9 mouse cellular contexts compared by ENCODE assay signal in the genomic region with DNA sequence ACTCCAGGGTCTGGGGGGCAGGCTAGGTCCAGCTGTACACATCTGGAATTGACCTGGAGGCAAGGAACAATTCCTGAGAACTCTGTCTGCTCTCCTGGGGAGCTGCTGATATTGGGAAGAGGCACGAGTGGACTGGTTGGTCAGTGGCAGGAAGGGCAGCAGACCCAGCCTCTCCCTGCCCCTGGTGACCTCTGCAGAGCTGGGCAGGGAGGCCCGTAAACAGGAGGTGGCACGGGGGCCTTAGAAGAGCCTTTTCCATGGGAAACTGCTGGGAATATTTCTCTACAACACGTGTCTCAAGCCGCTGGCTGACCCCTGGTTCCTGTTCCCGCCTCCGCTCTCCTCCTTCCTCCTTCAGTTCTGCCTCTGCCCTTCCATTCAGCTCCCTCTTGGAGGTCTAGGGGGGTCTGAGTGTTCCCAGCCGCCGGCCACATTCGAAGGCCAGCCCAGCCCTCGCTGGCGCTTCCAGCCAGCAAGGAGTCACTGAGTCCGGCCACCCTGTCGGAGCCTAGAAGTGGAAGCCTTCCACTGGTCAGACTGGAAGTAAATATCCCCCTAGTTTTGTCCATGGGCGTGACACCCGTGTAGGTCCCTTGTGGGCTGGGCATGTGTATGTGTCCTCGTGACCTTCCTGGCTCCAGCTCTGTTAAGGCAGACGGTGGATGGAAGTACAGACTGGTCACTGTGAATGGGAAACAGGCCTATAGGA. TPM values are rescaled to one million over a fixed set of nuclear protein-coding genes. Genes with fewer than 3 reads are reported as not detected.
A peak's percentile ranks its signal among the peaks of the same experiment; 100 is the strongest.
DNase-seq lines count a peak whose midpoint lies in the region; ATAC-seq and TF ChIP-seq lines count a peak whose summit lies in the region.
"Had no signal": no experiment of that assay in that cellular context is flagged by ENCODE, and none has a peak within 500 bp of the region (broad histone marks: within the 10 kb centered on the region; RNA-seq: fewer than 3 reads in every experiment).

No protein-coding gene starts in this region.

- H3K4me1 ChIP-seq in heart, postnatal 0 days (ENCODE audit: control insufficient read depth, insufficient read depth), result no peaks in the 10 kb centered on the region
- H3K4me1 ChIP-seq in liver, embryonic 12.5 days, result peaks cover 46% of the 10 kb centered on the region
- peaks cover 14% of the 10 kb centered on the region for H3K4me1 ChIP-seq in midbrain, embryonic 11.5 days (ENCODE audit: control insufficient read depth, insufficient read depth, low read length)

- peaks cover 41% of the 10 kb centered on the region for H3K27me3 ChIP-seq in heart, postnatal 0 days (ENCODE audit: control insufficient read depth, insufficient read depth, low read length)
- H3K27me3 ChIP-seq in liver, embryonic 12.5 days (replicated peaks), result peaks cover 73% of the 10 kb centered on the region
- peaks cover 23% of the 10 kb centered on the region for H3K27me3 ChIP-seq in midbrain, embryonic 11.5 days (ENCODE audit: control insufficient read depth, insufficient read depth, low read length)
- H3K27me3 ChIP-seq: Patski had no signal

- H3K36me3 ChIP-seq in heart, postnatal 0 days (replicated peaks; ENCODE audit: control insufficient read depth, insufficient read depth, low read length), result no peaks in the 10 kb centered on the region
- H3K36me3 ChIP-seq in liver, embryonic 12.5 days, result no peaks in the 10 kb centered on the region
- H3K36me3 ChIP-seq in midbrain, embryonic 11.5 days (ENCODE audit: control insufficient read depth, insufficient read depth, low read length), result no peaks in the 10 kb centered on the region

- no peak overlapping the region for H3K4me2 ChIP-seq in heart, postnatal 0 days (ENCODE audit: low read depth, low read length)
- 0 out of 2 replicates have a peak overlapping the region, but pooled peaks have one; percentile 46 for H3K4me2 ChIP-seq in liver, embryonic 12.5 days
- H3K4me2 ChIP-seq in midbrain, embryonic 11.5 days, result no peak overlapping the region

- TF ChIP-seq CTCF in heart, postnatal 0 days (IDR thresholded peaks at IDR 0.05; ENCODE audit: low read depth), result no peak

- DNase-seq in urinary bladder, postnatal 14 days (ENCODE audit: low spot score), result peak; percentile 74
- DNase-seq in urinary bladder, postnatal 10 days (ENCODE audit: low spot score), result no peak
- peak; percentile 46 for DNase-seq in heart, postnatal 0 days (ENCODE audit: low spot score)
- DNase-seq in thymus, adult 18-20 months, result no peak
- DNase-seq in spleen, postnatal 10 days (ENCODE audit: low spot score in 2 of 2), result no peak
- DNase-seq in midbrain, embryonic 11.5 days (ENCODE audit: low spot score, missing footprints), result no peak
- no peak for DNase-seq in frontal cortex, postnatal 14 days (ENCODE audit: low spot score in 2 of 2)

- H3K9me3 ChIP-seq in heart, postnatal 0 days (replicated peaks; ENCODE audit: control insufficient read depth, low read length), result no peaks in the 10 kb centered on the region
- no peaks in the 10 kb centered on the region for H3K9me3 ChIP-seq in liver, embryonic 12.5 days (replicated peaks)
- H3K9me3 ChIP-seq in midbrain, embryonic 11.5 days (ENCODE audit: control insufficient read depth, low read length), result no peaks in the 10 kb centered on the region

- no peak overlapping the region for H3K4me3 ChIP-seq in heart, postnatal 0 days (ENCODE audit: low read depth, low read length)
- no peak overlapping the region for H3K4me3 ChIP-seq in liver, embryonic 12.5 days
- H3K4me3 ChIP-seq in midbrain, embryonic 11.5 days (ENCODE audit: low read depth, low read length), result no peak overlapping the region

- no peak overlapping the region for H3K9ac ChIP-seq in heart, postnatal 0 days (replicated peaks; ENCODE audit: low read depth, low read length)
- H3K9ac ChIP-seq in liver, embryonic 12.5 days, result peak overlapping the region; percentile 6; the same call in 1 of the 2 replicates
- H3K9ac ChIP-seq in midbrain, embryonic 11.5 days (ENCODE audit: low read length), result no peak overlapping the region

- TF ChIP-seq EP300 in heart, postnatal 0 days (IDR thresholded peaks at IDR 0.05; ENCODE audit: low read depth), result no peak

- WGBS in heart, postnatal 0 days, result 48% methylated on average over 18 of the region's 18 CpGs
- 65% methylated on average over 18 of the region's 18 CpGs for WGBS in liver, embryonic 12.5 days (ENCODE audit: insufficient replicate concordance)
- WGBS in midbrain, embryonic 11.5 days, result 57% methylated on average over 18 of the region's 18 CpGs

- peak; percentile 43 for ATAC-seq in heart, postnatal 0 days (ENCODE audit: insufficient read depth, low read depth)
- ATAC-seq in liver, embryonic 12.5 days, result no peak
- ATAC-seq in midbrain, embryonic 11.5 days (ENCODE audit: low FRiP score), result no peak
- ATAC-seq: Patski had no signal

- H3K27ac ChIP-seq in heart, postnatal 0 days (ENCODE audit: low read depth), result peak overlapping the region; percentile 73
- peak overlapping the region; percentile 76 for H3K27ac ChIP-seq in liver, embryonic 12.5 days
- no peak overlapping the region for H3K27ac ChIP-seq in midbrain, embryonic 11.5 days (ENCODE audit: low read depth, low read length)

RNA-seq across cellular contexts. Expression of gene Prcd, which starts 5.0 kb away (rescaled TPM):
- total RNA-seq in heart, postnatal 0 days (2014; rRNA removed; ENCODE audit: low replicate concordance), result not detected in 2 replicates
- polyA plus RNA-seq in heart, postnatal 0 days (2015; fragmentation: Nextera tagmentation; extraction: Ambion mirVana), result 2.5 and 2.6 TPM in 2 replicates
- 0.19 and 0.41 TPM in 2 replicates for polyA plus RNA-seq in liver, embryonic 12.5 days (2016; fragmentation: Nextera tagmentation; extraction: Ambion mirVana)
- polyA plus RNA-seq in midbrain, embryonic 11.5 days (2014; fragmentation: Nextera tagmentation; extraction: Ambion mirVana), result 0.22 and 1.0 TPM in 2 replicates

RNA-seq across cellular contexts. Expression of gene Cygb, which starts 5.7 kb away (rescaled TPM):
- 11.4 and 38.8 TPM in 2 replicates for total RNA-seq in heart, postnatal 0 days (2014; rRNA removed; ENCODE audit: low replicate concordance)
- polyA plus RNA-seq in heart, postnatal 0 days (2015; fragmentation: Nextera tagmentation; extraction: Ambion mirVana), result 21.1 and 21.6 TPM in 2 replicates
- polyA plus RNA-seq in liver, embryonic 12.5 days (2016; fragmentation: Nextera tagmentation; extraction: Ambion mirVana), result 0.83 and 1.2 TPM in 2 replicates
- 1.7 and 2.1 TPM in 2 replicates for polyA plus RNA-seq in midbrain, embryonic 11.5 days (2014; fragmentation: Nextera tagmentation; extraction: Ambion mirVana)

RNA-seq across cellular contexts. Expression of gene Rhbdf2, which starts 21.5 kb away (rescaled TPM):
- 19.0 and 25.5 TPM in 2 replicates for total RNA-seq in heart, postnatal 0 days (2014; rRNA removed; ENCODE audit: low replicate concordance)
- 5.8 and 6.1 TPM in 2 replicates for polyA plus RNA-seq in heart, postnatal 0 days (2015; fragmentation: Nextera tagmentation; extraction: Ambion mirVana)
- 8.0 and 8.5 TPM in 2 replicates for polyA plus RNA-seq in liver, embryonic 12.5 days (2016; fragmentation: Nextera tagmentation; extraction: Ambion mirVana)
- polyA plus RNA-seq in midbrain, embryonic 11.5 days (2014; fragmentation: Nextera tagmentation; extraction: Ambion mirVana), result 1.2 and 1.3 TPM in 2 replicates

Comparison
In these comparisons a context has a peak if more than half of its experiments do, and no peak if none do; other contexts are left out.
1. DNase-seq: peak in urinary bladder, postnatal 14 days (single experiment) and heart, postnatal 0 days (single experiment); none in urinary bladder, postnatal 10 days (single experiment), thymus, adult 18-20 months (0 of 2), spleen, postnatal 10 days (0 of 2), midbrain, embryonic 11.5 days (single experiment) and frontal cortex, postnatal 14 days (0 of 2).